Mouse (Mus musculus): ENCODE measurements at regions not wholly inside any gene's neighbourhood (a gene's known extent, or its start where the extent isn't known, plus 50 kb on each side); places are given as distances from the start of the nearest gene placed in this dataset.

DNA sequence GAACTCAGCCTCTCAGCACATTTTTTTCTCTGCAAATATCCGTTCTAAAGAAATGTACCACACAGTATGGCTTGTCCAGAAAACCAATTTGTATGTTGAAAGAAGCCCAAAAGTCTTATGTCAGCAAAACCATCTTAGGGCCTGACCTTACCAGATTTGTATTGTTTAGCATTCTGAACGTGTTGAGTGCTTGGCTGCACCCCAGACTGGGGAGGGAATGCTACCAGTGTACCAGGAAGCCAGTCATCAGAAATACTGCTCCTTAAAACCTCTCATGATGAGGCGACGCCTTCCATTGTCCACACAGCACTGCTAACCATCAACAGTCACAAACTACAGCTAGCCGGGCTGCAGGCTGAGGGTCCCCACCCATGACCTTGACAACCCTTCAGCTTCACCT, 148.3 kb upstream of the Irx5 start:
- no peak for DNase-seq

DNA sequence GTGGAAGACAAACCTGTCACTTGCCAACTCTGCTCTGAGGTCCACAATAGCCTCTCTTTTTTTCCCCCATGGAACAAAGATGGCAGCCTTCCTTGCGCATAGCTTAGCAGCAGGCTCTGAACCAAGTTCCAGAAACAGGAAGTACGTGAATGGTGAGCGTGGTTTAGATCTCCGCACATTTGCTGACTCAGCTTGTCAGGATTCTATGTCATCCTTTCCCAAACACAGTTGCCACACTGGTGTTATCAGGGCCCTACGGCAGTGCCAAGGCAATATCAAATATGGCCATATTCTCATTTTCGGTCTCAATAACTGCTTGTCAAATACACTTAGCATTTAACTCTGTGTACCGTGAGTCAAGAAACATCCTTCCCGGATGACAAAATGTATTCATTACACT, 161.8 kb upstream of the Irx5 start:
- no peak for DNase-seq

DNA sequence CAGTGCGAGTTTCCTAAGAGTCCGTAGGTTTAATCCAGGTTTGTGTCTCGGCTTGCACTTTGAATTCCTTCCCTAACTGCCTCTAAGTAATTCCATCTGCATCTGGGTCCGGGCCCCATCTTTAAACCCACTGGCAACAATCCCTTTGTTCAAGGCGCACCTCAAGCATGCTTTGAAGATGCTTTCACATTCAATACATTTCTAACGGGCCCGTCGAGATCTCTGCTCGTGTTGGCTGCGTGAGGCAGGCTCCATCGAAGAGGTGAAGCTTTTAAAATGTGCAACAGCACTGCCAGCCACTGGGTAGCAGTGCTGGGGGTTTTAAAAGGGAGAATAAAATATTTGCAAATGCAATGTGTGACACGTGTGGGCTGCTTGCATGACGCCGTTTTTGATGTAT, 163.4 kb upstream of the Irx5 start:
- DNase-seq: no peak

DNA sequence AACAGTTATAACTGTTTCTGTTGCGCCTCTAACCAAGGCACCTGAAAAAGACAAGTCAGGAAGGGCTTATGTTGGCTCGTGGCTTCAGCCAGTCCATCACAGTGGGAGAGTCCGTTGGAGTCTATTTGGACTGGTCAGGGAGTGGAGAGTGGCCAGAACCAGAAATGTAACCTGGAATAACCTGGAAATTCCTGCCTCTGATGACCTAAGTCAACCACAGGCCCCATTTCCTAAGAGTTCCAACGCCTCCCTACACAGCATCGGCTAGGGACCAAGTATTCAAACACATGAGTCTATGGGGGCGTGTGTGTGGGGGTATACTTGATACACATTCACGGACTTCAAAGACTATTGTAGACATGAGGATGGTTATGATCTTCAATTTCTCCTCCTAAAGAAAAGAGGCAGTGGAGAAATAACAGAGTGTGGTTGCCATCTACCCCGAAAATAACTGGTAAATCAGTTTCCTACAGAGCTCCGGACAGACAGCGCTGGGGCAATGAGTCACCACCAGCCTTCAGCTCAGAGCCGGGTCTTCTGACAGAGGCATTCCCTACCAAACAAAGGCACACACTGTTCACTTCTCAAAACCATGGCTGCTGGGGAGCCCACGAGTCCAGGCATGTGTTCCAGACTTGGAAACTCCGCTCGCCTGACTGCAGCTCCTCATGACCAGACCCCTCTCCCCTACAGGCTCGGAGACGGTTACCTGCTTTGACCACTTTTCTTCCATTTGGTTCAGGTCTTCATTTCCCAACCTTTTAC, 167.0 kb upstream of the Irx5 start:
- no peak for DNase-seq

DNA sequence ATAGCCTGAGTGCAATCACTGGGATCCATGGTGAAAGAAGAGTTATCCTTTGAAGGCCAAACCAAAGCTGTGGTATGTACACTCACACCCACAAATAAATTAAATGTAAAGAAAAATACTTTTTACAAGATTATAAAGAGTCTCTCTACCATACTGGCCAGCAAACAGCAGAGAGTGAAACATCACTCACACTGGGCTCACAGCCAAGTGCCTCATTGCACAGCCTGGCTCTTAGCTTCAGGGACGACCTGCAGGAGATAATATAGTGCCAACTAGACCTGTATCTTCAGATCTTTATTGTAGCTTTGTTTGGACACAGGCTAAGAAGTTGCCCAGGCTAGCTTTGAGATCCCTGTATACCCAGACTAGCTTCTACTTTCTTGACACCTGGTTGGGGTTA, 174.1 kb upstream of the Irx5 start:
- no peak for DNase-seq

DNA sequence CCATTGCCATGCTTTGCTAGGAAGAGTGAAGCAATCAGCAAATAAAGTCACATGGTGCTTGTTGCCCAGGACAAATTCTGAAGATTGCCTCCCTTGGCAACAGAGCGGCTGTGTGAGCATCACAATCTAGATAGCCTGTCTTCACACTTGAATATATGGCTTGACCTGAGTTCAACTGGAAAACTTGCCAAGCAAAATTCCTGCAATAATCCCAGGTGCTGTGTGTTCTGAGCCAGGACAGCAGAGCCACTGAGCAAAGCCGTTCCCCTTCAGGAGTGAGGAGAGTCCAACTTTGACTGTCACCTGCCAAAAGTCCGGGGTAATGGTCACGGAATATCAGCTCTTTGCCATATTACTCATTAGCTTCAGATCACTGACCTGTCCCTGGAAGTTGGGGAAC, 176.8 kb upstream of the Irx5 start:
- DNase-seq: no peak

DNA sequence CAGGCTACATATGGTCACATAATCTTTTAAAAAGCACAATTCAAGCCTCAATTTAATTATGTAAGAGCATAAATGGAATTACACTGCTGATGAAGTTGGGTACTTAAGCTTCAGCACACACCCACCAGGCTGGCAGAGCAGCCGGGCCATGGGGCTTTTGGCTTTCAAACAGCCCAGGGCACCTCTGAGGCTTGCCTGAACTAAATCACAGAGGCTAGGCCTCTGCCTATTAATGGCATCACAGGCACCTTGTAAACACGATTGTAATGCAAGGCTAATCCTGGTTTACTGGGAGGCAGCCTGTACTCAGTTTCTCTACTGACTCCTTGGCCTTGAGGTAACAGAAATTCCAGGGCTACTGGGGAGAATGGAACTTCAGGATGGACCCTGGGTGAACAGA, 178.1 kb upstream of the Irx5 start:
- DNase-seq: no peak

DNA sequence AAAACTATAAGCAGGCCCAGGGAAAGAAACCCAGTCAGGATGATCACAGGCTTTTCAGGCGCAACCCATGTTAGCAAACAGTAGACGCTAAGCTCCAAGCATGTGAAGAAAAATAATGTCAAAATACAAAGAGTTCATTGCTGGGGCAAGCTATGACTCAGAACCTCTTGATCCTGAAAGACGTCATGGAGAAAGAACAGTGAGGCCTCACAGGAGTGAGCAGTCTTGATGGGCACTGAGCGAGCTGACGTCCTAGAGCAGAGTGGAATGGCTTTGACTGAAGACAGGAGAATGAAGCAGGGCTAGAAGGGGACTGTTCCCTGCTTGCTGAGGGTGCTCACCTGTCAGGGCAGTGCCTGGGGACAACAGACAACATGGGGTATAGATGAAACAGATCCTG, 181.3 kb upstream of the Irx5 start:
- DNase-seq: no peak

DNA sequence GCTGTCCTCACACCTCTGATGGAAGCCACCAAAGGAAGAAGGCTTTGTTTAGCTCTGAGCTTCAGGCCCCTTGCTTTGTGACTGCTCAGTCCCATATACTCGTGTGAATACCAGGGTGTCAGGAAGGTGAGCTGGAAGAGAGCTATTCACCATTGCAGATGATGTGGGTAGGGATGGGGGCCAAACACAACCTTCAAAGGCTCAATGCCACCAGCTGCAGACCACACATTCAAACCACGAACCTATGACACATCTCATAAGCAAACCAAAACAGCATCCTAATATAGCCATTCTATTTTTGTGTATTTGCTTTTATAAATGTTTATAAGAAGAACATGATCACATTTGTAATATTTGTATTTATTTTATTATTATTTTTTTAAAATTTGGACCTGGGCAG, 183.3 kb upstream of the Irx5 start:
- no peak for DNase-seq

DNA sequence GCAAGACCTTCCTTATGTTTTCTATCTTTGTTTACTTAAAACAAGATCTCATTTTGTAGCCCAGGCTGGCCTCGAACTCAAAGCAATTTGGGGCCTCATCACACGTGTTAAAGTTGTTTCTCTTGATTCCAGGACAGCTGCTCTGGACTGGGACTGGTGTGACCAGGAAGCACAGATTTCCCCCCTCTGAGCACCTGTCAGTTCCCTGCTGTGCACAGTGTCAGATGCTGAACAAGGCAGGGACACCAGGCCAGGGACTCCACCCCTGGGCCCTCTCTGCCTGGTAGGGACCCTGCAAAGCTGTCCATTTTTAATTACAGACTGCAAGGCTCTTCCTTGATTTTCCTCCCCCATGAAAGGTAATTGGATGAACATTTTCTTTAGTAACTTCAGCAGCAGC, 185.8 kb upstream of the Irx5 start:
- DNase-seq: no peak

DNA sequence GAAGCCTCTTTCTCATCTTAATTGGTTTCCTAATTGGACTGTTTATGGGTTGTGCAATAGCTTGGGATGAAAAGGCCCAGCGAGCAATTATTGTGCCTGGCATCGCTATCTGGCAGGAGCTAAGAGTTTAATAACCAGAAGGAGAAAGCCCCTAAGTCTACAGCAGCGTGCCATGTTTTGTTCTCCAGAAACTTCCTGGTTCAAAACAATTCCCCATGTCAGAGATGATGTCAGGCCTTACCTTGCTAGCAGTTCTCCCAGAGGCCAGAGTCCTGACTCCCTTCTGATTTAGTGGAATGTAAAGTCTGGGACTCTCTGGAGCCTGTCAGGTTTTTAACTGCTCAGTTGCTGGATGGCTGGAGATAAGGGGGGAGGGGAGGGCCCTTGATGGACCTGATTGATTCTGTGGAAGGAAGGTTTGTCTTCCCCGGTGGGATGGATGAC, 190.1 kb upstream of the Irx5 start:
- DNase-seq: no peak

DNA sequence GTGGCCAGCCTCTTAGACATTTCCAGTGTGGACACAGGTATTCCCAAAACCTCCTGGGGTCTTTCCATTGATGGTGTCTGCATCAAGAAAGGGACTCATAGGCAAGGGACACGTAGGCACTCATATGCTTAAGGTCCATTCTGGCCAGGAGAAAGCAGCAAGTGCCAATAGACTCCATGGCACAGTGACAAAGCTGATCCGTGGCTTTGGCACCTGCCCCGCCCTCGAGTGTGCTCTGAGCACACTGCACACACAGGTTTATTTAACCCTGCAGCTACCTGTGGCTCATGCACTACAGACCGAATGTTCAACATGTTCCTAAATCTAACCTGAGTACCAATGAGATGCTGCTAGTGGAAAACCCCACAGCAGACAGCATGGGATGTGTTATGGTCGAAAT, 192.1 kb upstream of the Irx5 start:
- no peak for DNase-seq

DNA sequence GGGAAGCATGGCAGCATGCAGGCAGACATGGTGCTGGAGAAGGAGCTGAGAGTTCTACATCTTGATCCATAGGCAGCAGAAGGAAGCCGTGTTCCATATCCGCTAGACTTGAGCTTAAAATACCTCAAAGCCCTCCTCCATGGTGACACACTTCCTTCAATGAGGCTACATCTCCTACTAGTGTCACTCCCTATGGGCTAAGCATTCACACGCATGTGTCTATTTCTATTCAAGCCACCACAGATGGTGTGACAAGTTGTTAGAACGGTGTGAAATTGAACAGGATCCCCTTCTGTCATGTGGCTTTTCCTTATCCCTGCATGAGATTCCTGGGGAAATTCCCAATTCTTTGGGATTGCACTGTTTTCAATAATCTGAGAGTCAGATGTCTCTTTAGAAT, 192.9 kb upstream of the Irx5 start:
- DNase-seq: no peak

DNA sequence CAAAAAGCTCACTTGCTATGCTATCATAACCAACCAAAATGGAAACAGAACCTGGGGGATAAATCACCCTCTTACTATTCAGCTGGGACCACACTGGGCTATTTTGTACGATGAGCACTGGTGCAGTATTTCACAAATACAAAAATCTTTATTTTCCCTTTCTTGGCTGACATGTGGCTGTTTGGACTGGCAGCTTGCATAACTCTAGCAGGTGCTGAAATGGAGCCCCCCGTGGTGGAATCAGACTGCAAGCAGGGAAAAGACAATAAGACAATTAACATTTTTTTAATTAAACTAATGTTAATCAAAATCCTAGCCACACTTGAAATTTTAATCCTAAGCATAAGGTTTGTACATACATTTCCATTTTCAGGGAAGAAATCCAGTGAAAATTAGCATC, 196.4 kb upstream of the Irx5 start:
- no peak for DNase-seq

DNA sequence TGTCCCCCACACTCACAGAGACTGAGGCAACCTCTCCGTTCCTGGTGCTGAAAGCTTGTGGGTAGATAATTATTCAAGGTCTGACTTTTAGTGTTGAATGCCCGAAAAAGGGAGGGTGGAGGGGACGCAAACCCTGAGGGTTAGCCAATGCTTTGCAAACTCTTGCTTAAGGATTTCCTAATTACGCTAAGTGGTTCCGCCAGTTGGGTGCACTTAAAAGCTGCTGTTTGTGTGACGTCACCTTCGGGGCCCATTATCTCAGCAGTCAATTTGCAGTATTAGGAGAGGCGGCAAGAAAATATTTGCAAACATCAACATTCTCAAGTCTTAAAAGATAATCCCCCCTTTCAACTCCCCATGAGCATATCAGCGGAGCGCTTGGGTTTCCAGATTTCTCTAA, 199.2 kb upstream of the Irx5 start:
- no peak for DNase-seq

DNA sequence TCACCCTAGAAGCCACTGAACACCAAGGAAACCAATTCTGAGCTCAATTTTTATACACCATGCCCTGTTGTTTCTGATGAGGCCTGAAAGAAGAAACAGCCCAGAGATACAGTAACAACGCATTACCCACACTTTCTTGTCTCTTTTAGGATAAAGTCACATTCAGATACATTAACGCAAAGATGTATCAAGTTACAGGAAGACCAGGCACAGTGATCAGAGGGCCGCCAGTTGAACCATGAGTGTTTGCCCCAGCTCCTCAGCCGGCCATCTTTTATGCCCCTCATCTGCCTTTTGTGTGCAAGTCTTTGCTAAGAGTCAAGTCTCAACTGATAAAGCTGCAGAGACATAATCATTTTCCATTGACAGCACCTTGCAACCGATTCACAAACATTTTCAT, 204.9 kb upstream of the Irx5 start:
- no peak for DNase-seq

DNA sequence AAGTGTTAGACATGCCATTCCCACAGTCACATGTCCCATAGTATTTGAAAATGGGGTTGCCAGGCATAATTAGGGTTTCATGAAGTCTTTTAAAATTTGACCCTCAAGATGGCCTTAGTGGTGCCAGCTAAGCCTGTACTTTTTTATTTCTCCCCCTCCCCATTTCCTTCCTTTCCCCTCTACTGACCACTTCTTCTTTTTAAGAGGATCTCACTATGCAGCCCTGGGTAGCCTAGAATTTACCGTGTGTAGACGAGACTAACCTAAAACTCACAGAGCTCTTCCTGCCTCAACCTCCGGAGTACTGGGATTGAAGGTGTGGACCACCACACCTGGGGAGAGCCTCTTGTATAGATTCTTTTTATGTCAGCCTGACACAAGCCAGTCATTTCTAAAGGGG, 209.8 kb upstream of the Irx5 start:
- no peak for DNase-seq

DNA sequence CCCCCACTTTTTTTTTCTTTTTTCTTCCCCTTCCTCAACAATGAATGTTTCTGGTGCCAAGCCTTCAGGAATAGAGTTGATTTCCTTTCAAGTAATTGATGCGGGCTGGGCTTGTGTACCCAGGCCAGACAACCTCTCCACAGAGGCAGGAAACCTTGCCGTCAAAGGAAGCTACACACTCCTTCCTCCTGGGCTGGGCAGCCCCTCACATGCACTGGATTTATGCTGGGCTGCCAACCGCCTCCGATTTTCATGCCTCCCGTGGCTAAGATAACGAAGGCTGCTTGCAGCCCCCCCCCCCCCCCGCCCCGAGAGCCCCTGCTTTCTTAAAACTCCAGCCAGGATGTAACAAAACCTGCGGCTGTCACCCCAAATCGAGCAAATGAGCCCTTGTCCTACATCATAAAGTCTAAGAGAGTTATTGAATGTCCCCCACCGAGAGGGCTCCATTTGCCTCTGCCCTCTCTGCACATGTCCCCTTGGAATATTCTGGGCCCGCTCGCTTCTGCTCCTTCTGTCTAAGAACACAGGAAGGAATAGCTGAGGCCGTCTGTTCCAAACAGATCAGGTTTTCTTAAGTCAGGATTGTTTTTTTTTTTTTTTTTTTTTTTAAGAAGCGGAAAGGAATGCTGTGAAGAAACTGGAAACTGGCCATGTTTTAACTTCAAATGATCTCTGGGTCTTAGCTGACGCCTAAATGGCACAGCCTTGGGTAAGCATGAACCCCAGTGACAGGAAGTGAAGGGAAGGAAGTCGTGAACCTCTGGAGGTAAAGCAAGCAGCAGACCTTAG, 220.1 kb upstream of the Irx5 start:
- no peak for DNase-seq

DNA sequence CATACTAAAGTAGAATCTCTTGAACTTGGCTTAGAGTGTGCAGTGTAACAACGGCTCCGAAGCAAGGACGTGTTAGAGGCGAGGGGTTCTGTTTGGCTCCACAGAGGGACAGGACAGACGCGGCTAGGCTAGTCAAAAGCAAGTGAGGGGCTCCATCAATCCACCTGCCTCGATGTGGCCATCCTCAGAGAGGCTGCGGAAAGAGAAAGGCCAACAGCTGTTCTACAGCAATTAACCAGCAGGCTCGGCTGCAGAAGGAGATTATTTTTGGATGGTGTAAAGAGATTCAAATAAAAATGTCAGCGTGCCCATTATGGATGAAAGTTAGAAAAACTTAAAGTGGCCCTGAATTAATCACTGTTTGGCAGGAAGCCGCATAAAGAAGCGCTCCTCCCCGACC, 221.0 kb upstream of the Irx5 start:
- DNase-seq: no peak

DNA sequence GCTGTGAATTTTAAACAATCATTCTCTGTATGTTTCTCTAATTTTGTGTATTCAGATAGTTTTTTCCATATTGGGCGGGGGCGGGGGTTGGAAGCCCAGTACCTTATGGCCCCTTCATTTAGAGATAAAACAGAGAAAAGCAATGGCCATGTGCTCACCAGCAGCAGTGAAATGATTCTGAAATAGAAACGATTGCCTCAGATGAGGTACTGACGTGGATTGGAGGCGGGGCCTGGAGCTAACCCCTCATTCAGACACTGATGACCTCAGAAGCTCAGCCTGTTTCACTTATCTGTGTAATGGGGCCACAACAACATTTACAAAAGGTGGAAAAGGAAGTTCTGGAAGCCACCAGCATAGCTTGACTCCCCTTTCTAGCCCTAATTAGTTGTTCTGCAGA, 223.0 kb upstream of the Irx5 start:
- no peak for DNase-seq

DNA sequence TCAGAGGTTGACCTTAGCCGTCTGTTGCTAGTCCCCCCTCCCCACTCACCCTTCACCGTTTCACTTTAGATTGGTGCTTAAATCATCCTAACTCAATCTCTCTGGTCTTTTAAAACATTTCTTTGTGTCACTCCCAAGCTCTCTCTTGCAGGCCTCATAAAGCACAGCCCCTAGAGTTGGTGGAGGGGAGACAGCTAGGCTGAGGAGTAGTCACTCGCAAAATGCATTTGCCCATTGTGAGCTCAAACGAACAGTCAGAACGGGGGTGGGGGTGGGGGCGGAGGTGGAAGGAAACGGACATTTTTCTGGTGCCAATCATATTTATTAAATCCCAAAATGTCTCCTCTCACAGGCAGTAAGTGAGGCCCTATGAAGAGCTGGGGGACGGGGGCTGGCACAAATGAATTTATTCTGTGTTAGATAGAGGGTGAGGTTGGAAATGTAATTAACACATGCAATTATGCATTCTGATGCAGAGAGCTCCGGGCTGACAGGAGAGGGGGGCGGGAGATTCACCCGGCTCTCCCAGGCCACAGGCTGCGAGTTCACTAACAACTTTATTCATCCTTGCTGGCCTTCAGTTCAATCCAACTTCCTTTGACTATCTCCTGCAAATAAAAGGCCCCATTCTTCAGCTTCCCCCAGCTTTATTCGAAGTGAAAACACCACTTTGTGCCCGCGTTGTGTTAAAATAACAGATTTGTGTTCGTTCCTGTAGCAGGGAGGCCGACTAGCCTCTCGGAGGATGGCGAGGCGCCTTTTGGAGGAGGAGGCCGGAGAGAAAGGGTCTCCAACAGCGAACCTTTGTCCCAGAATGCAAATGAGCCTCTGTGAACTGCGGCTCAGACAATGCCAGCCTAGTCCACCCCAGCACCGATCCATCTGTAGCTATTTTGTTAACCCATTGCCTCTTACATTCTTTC, 223.7 kb upstream of the Irx5 start:
- no peak for DNase-seq

DNA sequence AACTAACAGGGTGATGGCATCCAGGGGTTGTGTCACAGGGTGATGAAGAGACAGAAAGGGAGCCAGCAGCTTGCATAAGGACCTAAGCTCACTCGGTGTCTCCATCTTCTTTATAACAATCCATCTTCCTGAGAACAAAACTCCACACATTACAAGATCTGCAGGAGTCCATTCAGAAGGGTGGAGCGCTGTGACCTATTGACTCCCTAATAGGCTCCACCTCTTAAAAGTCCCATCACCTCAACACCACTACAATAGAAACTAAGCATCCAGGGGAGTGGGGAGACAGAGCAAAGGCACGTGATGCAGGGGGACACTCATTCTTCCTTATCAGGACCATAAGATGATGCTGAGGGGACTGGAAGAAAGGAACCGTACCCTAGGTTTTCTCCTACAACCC, 224.5 kb upstream of the Irx5 start:
- DNase-seq: no peak

DNA sequence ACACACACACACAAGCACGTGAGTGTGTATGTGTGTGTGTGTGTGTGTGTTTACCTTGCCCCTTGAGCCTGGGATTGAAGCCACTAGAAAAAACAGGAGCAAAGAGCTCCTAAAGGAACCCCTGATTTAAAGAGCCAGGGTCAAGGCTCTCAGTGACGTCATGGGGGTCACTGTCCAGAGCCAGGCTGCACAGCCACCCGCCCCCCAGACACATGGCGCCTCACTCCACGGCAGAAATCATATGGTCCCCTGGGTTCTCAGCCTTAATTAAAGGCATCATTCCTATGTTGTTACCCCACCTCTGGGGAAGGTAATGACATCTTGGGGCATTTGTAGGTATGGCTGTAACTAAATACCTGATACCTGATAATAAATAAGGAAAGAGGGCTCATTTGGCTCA, 224.9 kb upstream of the Irx5 start:
- no peak for DNase-seq
